Mouse (Mus musculus): ENCODE results near the gene Kcnq5.
"Not testable (repeated sequence)": the region's sequence is repeated elsewhere in the genome, so short reads cannot be mapped to it uniquely, and the experiment has no call there.

Kcnq5 gene

GRCm38 (mm10) chr1:21635406-21635805 lies 326.3 kb downstream of the Kcnq5 start:
- no peak for DNase-seq (ENCODE audit: low read depth, low spot score)

GRCm38 (mm10) chr1:21634013-21634412 lies 327.7 kb downstream of the Kcnq5 start:
- DNase-seq (ENCODE audit: low read depth, low spot score): no peak

GRCm38 (mm10) chr1:21622455-21622854 lies 339.3 kb downstream of the Kcnq5 start:
- no peak for DNase-seq (ENCODE audit: low read depth, low spot score)

- no peak for DNase-seq (ENCODE audit: low read depth, low spot score)
These were observed 339.7 kb downstream of the Kcnq5 start for GRCm38 (mm10) chr1:21622039-21622438.

GRCm38 (mm10) chr1:21618712-21619111 lies 343.0 kb downstream of the Kcnq5 start:
- no peak for DNase-seq (ENCODE audit: low read depth, low spot score)

- DNase-seq (ENCODE audit: low read depth, low spot score): no peak
These were observed 345.1 kb downstream of the Kcnq5 start for GRCm38 (mm10) chr1:21616666-21617065.

- DNase-seq (ENCODE audit: low read depth, low spot score): no peak
These were observed 347.8 kb downstream of the Kcnq5 start for GRCm38 (mm10) chr1:21613933-21614332.

- no peak for DNase-seq (ENCODE audit: low read depth, low spot score)
These were observed 357.7 kb downstream of the Kcnq5 start for GRCm38 (mm10) chr1:21604003-21604402.

- no peak for DNase-seq (ENCODE audit: low read depth, low spot score)
These were observed 359.2 kb downstream of the Kcnq5 start for GRCm38 (mm10) chr1:21602567-21602966.

GRCm38 (mm10) chr1:21600606-21601005 lies 361.1 kb downstream of the Kcnq5 start:
- DNase-seq (ENCODE audit: low read depth, low spot score): no peak

GRCm38 (mm10) chr1:21593872-21594271 lies 367.9 kb downstream of the Kcnq5 start:
- DNase-seq (ENCODE audit: low read depth, low spot score): no peak

GRCm38 (mm10) chr1:21567397-21567796 lies 394.3 kb downstream of the Kcnq5 start:
- DNase-seq (ENCODE audit: low read depth, low spot score): not testable (repeated sequence)

GRCm38 (mm10) chr1:21554630-21555029 lies 407.1 kb downstream of the Kcnq5 start:
- no peak for DNase-seq (ENCODE audit: low read depth, low spot score)

- DNase-seq (ENCODE audit: low read depth, low spot score): no peak
These were observed 409.0 kb downstream of the Kcnq5 start for GRCm38 (mm10) chr1:21552715-21553114.

- DNase-seq (ENCODE audit: low read depth, low spot score): no peak
These were observed 417.8 kb downstream of the Kcnq5 start for GRCm38 (mm10) chr1:21543909-21544308.

GRCm38 (mm10) chr1:21539486-21539885 lies 422.3 kb downstream of the Kcnq5 start:
- DNase-seq (ENCODE audit: low read depth, low spot score): no peak

- DNase-seq (ENCODE audit: low read depth, low spot score): no peak
These were observed 430.9 kb downstream of the Kcnq5 start for GRCm38 (mm10) chr1:21530823-21531222.

- DNase-seq (ENCODE audit: low read depth, low spot score): peak; percentile 57
These were observed 439.7 kb downstream of the Kcnq5 start for GRCm38 (mm10) chr1:21521995-21522394.

- no peak for DNase-seq (ENCODE audit: low read depth, low spot score)
These were observed 440.3 kb downstream of the Kcnq5 start for GRCm38 (mm10) chr1:21521475-21521874.

- no peak for DNase-seq (ENCODE audit: low read depth, low spot score)
These were observed 441.6 kb downstream of the Kcnq5 start for GRCm38 (mm10) chr1:21520116-21520645.

- DNase-seq (ENCODE audit: low read depth, low spot score): no peak
These were observed 455.1 kb downstream of the Kcnq5 start for GRCm38 (mm10) chr1:21506665-21507064.

- no peak for DNase-seq (ENCODE audit: low read depth, low spot score)
These were observed 461.8 kb downstream of the Kcnq5 start for GRCm38 (mm10) chr1:21499815-21500534.

GRCm38 (mm10) chr1:21496307-21496706 lies 465.4 kb downstream of the Kcnq5 start:
- DNase-seq (ENCODE audit: low read depth, low spot score): no peak

All from ZHBTc4 (cell line).